Mouse (Mus musculus) embryonic facial prominence, embryonic 10.5 days (tissue): ENCODE data around the gene Cpne1. TPM values are rescaled to one million over a fixed set of nuclear protein-coding genes. Genes with fewer than 3 reads are reported as not detected.
"Not testable (repeated sequence)": the region's sequence is repeated elsewhere in the genome, so short reads cannot be mapped to it uniquely, and the experiment has no call there.

Experiments used
- DNase-seq: peaks from one replicate; pipeline ENCODE4 v3.0.0-alpha.2; 2017; ENCODE audit warnings: low spot score
- H3K27ac ChIP-seq: fragments of 300-500 bp; sonication (generic); replicated peaks from 2 replicates; pipeline ENCODE4 v1.5.1; 2016; ENCODE audit warnings: mild to moderate bottlenecking
- H3K27me3 ChIP-seq: fragments of 300-500 bp; sonication (generic); replicated peaks from 2 replicates; pipeline ENCODE4 v1.6.1; 2016; ENCODE audit warnings: low read depth, mild to moderate bottlenecking; ENCODE audit not compliant: poor library complexity, severe bottlenecking
- H3K36me3 ChIP-seq: fragments of 300-500 bp; sonication (generic); replicated peaks from 2 replicates; pipeline ENCODE4 v1.6.1; 2016; ENCODE audit warnings: mild to moderate bottlenecking, moderate library complexity
- H3K4me1 ChIP-seq: fragments of 300-500 bp; sonication (generic); 2 replicates; pipeline ENCODE4 v1.6.1; 2016
- H3K4me3 ChIP-seq: fragments of 300-500 bp; sonication (generic); 2 replicates; pipeline ENCODE4 v1.5.1; 2016; ENCODE audit warnings: mild to moderate bottlenecking, moderate library complexity
- H3K9me3 ChIP-seq: fragments of 300-500 bp; sonication (generic); 2 replicates; pipeline ENCODE4 v1.6.1; 2016; ENCODE audit warnings: mild to moderate bottlenecking
- WGBS: fragments of 180-500 bp; shearing (Covaris S2); methylation state at CpG from one replicate; pipeline ENCODE4 v1.1.7; 2016; 5-methylcytosine and 5-hydroxymethylcytosine counted together
- polyA plus RNA-seq: library from polyadenylated mRNA; unstranded; fragments of >200 nt; fragmentation: Nextera tagmentation; extraction: Ambion mirVana; gene quantifications from 2 replicates; pipeline ENCODE4 v1.2.1, GENCODE M21; 2016

Cpne1 gene
- polyA plus RNA-seq, 1 experiment from 2014 or later, result 75.6 TPM

DNA sequence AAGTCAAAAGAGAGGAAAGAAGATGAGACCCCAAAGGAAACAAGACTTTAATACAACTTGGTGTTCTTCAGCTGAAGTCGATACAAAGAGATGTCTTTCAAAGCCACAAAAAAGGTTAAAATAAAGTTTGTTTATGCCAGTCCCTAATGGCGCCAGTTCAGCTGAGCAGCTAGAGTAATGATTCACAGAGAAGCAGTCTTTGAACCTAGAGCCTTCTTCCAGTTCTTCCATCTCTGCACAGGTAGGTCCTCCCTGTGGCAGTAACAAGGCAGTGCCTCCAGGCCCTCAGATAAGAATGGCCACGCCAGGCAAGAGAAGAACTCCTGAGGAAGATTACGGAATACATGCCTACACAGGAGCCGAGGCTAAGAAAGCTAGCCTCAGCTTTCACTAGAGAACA lies 12.0 kb upstream of the Cpne1 start:
- Histone ChIP-seq H3K36me3 (peaks cover 46% of the 10 kb centered on the region), H3K4me1 (no peaks in the 10 kb centered on the region), H3K4me3 (no peak overlapping the region), H3K9me3 (0 out of 2 replicates have a peak, but pooled peaks cover 4% of the 10 kb centered on the region), H3K27me3 (no peaks in the 10 kb centered on the region), H3K27ac (no peak overlapping the region)
- 89% methylated on average over 5 of the region's 5 CpGs for WGBS
- DNase-seq, result no peak

DNA sequence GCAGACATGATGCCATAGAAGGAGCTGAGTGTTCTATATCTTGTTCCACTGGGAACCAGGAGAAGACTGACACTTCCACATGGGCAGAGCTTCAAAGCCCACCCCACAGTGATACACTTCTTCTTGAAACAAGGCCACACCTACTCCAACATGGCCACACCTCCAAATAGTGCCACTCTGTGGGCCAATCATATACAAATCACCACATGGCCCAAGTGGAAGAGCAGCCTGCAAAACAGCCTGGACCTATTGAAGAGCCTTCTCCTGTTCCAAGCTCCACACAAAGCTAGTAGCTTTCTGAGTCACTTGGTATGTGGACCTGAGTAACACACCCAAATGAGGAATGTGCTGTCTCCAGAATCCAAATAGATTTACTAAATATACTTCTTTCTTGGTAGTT lies 7.8 kb upstream of the Cpne1 start:
- no peaks in the 10 kb centered on the region for H3K4me1 ChIP-seq
- H3K36me3 ChIP-seq, result peaks cover 13% of the 10 kb centered on the region
- H3K9me3 ChIP-seq, result 0 out of 2 replicates have a peak, but pooled peaks cover 4% of the 10 kb centered on the region
- H3K27ac ChIP-seq, result no peak overlapping the region
- no peak overlapping the region for H3K4me3 ChIP-seq
- H3K27me3 ChIP-seq, result no peaks in the 10 kb centered on the region
- DNase-seq, result no peak

DNA sequence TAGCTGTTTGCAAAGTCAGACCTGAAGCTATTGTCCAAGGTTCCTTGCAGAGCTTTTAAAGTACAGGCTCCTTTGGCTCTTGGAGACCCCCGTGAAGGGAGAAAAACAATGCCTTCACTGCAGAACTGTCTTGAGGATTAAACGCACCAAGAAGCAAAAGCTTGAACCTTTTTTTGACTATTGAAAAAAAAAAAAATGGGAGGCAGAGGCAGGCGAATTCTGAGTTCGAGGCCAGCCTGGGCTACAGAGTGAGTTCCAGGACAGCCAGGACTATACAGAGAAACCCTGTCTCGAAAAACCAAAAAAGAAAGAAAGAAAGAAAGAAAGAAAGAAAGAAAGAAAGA lies 287 bp upstream of the Cpne1 start:
- Histone ChIP-seq H3K4me3 (peak overlapping the region; percentile 93), H3K36me3 (peaks cover 25% of the 10 kb centered on the region), H3K27ac (peak overlapping the region; percentile 96), H3K4me1 (peaks cover 12% of the 10 kb centered on the region)
- H3K27me3 ChIP-seq, DNase-seq, H3K9me3 ChIP-seq: not testable (repeated sequence)
- WGBS, result 27% methylated on average over 5 of the region's 5 CpGs

DNA sequence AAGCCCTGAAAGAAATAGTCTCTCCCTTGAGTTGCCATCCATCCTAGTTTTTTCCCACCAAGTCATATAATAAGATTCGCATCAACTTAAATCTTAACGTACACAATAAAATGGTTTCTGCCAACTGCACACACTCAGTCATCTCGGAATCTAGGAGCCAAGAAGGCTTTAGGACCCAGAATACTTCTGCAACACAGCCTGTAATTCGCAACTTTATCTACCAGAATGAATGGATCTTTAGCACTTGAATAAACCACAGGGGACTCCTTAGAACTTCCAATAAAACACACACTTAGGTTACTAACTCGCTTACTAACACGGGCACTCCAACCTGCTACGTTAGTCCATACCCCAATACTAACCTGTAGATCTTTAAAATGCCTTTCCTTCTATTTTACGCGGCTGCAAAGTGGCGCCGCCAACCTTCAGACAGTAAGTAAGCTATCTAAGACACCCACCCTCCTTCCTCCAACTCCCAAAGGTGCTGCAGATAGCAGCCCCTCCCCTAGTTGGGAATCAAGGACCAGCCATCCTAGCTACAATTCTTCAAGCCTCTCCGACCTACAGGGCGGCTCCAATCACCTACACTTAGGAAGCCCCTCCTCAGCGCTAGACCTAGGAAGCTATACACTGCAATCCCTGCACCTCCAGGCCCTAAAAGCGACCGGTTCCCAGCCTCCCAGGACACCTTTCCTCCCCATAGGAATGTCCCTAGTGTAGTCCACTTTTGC lies 973 bp downstream of the Cpne1 start:
- DNase-seq, result peak; percentile 58
- H3K36me3 ChIP-seq, result peaks cover 36% of the 10 kb centered on the region
- no peaks in the 10 kb centered on the region for H3K9me3 ChIP-seq
- 2% methylated on average over 16 of the region's 16 CpGs for WGBS
- H3K4me1 ChIP-seq, result peaks cover 20% of the 10 kb centered on the region
- no peaks in the 10 kb centered on the region for H3K27me3 ChIP-seq
- peak overlapping the region; percentile 93 for H3K4me3 ChIP-seq
- peak overlapping the region; percentile 96 for H3K27ac ChIP-seq

DNA sequence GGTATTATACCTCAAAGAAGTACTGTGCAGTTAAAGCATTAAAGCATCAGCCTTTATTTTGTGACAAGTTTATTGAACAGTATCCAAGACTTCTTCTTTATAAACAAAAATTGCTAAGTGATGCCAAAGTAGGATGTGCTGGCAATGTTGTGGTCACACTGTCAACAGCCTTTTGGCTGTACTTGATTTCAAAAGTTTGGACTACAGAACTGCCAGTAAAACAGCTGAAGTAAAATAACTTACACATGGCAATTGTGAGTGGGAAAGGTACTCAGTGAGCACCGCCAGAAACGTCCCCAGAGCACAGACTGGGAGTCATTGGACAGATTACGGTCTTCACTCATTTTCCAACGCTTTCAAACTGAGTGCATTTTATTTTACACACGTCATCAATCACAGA lies 19.8 kb downstream of the Cpne1 start:
- no peaks in the 10 kb centered on the region for H3K9me3 ChIP-seq
- 0 out of 2 replicates have a peak, but pooled peaks cover 3% of the 10 kb centered on the region for H3K4me1 ChIP-seq
- H3K36me3 ChIP-seq, result peaks cover 71% of the 10 kb centered on the region
- no peak overlapping the region for H3K27ac ChIP-seq
- DNase-seq, result no peak
- no peak overlapping the region for H3K4me3 ChIP-seq
- H3K27me3 ChIP-seq, result no peaks in the 10 kb centered on the region
- 86% methylated on average over 5 of the region's 5 CpGs for WGBS

DNA sequence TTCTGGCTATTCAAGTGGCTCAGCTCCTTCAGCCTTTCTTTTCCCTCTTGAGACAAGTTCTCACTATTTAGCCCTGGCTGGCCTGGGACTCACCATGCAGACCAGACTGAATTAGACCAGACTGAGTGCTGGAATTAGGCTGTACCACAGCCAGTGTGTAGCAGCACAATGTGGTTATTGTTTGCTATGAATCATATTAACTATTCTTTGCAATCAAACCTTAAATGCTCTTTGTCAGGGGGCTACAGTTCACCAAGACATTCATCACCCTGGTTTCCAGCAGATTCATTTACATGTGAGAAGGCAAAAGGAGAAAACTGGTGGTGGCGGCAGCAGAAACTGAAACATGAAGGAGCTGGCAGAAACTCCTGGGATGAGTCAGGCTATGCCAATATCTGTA lies 22.0 kb downstream of the Cpne1 start:
- H3K4me3 ChIP-seq, result no peak overlapping the region
- DNase-seq, result no peak
- 86% methylated on average over 1 of the region's 1 CpGs for WGBS
- peaks cover 59% of the 10 kb centered on the region for H3K36me3 ChIP-seq
- no peaks in the 10 kb centered on the region for H3K27me3 ChIP-seq
- H3K9me3 ChIP-seq, result no peaks in the 10 kb centered on the region
- 0 out of 2 replicates have a peak, but pooled peaks cover 3% of the 10 kb centered on the region for H3K4me1 ChIP-seq
- no peak overlapping the region for H3K27ac ChIP-seq

DNA sequence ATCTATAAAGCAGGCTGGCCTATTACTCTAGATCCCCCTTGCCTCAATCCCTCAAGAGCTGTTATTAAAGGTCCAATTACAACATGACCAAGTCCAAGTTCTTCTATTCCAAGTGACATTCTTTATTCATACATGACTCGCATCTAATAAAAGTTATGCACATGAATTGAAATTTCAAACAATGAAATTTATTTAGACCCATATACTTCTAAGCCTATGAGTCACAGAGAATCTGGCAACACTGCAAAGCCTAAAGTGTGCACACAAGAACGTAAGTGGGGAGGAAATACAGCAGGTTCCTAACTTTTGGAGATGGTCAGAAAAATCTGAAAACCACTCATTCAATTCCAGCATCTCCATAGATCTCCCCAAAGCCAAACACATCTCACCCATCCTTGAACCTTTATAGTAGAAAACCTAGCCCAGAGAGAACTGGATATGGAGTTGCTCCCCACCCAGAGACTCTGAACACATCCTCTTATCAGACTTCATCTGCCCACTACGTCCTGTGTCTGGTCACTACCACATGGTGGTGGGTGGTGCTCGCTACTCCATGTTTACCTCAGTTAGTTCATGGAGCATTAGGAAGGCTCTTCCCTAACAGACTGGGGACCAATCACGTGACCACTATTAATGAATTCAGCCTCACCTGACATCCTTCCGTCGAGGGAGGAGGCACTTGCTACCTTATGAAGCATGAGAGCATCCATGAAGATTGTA lies 24.2 kb downstream of the Cpne1 start:
- Histone ChIP-seq H3K27ac (no peak overlapping the region), H3K9me3 (no peaks in the 10 kb centered on the region), H3K27me3 (no peaks in the 10 kb centered on the region), H3K36me3 (peaks cover 55% of the 10 kb centered on the region), H3K4me3 (no peak overlapping the region), H3K4me1 (0 out of 2 replicates have a peak, but pooled peaks cover 3% of the 10 kb centered on the region)
- DNase-seq, result no peak
- 89% methylated on average over 7 of the region's 7 CpGs for WGBS

DNA sequence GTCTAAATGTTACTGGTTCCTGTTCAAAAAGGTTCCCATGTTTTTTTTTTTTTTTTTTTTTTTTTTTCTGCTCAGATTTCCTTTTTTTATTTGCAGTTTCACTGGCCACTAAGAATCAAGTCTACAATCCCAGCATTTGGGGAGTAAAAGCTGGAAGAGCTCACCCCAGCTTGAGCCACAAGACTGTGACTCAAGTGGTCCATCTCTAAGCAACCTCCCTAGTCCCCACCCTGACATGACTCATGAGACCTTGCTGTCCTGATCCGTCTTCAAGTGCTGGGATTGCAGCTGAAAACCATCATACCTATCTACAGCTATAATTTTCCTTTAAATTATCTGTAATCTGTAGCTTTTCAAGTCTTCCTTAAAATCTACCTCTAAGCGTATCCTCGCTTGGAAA lies 27.2 kb downstream of the Cpne1 start:
- DNase-seq, result no peak
- H3K27ac ChIP-seq, result no peak overlapping the region
- 90% methylated on average over 3 of the region's 3 CpGs for WGBS
- H3K4me1 ChIP-seq, result no peaks in the 10 kb centered on the region
- no peak overlapping the region for H3K4me3 ChIP-seq
- no peaks in the 10 kb centered on the region for H3K27me3 ChIP-seq
- no peaks in the 10 kb centered on the region for H3K9me3 ChIP-seq
- peaks cover 38% of the 10 kb centered on the region for H3K36me3 ChIP-seq

DNA sequence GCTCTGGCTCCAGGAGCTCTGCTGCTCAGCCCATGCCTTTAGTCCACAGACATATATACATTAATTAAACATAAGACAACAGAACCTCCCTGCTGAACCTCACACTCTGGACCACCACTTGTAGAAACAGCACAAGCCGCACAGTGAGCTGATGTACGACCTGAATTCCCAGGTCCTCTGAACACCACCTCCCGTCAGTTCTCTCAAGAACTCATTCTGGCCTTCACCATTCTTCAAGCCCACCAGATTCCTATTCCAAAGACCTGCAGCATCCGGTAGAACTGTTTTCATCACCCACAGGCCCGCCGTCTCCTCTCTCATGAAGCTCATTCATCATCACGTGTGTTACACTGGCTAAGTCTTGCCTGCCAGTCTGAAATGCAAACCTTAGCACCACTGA lies 31.4 kb downstream of the Cpne1 start:
- Histone ChIP-seq H3K27ac (no peak overlapping the region), H3K9me3 (no peaks in the 10 kb centered on the region), H3K36me3 (peaks cover 47% of the 10 kb centered on the region), H3K27me3 (no peaks in the 10 kb centered on the region), H3K4me3 (no peak overlapping the region), H3K4me1 (no peaks in the 10 kb centered on the region)
- DNase-seq, result no peak
- whole genome bisulfite sequencing, result 91% methylated on average over 7 of the region's 7 CpGs

DNA sequence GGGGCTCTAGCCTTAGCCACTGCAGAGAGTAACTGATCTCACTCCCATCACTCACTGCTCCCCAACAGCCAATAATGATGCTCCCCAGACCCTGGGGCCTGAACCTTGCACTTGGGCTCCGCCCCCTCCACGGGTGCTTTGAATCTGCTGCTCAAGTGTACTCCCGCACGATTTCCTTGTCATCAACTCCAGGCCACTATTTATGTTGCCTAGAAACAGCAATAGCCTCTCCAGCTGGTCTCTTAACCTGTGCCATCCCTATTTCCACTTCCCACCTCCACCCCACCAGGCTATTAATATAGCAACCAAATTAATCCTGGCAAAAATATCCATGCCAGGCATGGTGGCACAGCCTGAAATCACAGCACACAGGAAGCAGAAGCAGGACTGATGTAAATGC lies 32.1 kb downstream of the Cpne1 start:
- DNase-seq, result no peak
- Histone ChIP-seq H3K27ac (no peak overlapping the region), H3K36me3 (peaks cover 54% of the 10 kb centered on the region), H3K9me3 (no peaks in the 10 kb centered on the region), H3K27me3 (no peaks in the 10 kb centered on the region), H3K4me1 (no peaks in the 10 kb centered on the region), H3K4me3 (no peak overlapping the region)
- WGBS, result 70% methylated on average over 4 of the region's 4 CpGs

DNA sequence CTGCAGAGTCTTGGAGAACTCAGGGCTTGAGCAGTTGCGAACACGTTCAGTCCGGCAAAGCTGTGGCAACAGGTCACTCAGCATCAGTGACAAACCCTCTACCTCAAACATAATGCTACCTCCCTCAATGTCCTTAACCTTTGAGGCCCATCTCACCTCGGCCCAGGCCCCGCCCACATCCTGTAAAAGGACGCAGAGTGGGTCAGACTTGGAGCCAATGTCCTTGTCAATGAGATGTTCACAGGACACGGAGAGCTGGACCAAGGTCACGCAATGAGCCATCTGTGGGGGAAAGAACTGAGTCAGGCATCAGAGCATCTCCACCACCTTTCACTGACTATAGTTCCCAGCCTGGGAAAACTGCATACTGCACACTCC lies 32.6 kb downstream of the Cpne1 start:
- H3K4me3 ChIP-seq, result no peak overlapping the region
- 91% methylated on average over 8 of the region's 8 CpGs for WGBS
- H3K27ac ChIP-seq, result no peak overlapping the region
- H3K27me3 ChIP-seq, result no peaks in the 10 kb centered on the region
- DNase-seq, result no peak
- H3K9me3 ChIP-seq, result no peaks in the 10 kb centered on the region
- H3K36me3 ChIP-seq, result peaks cover 59% of the 10 kb centered on the region
- H3K4me1 ChIP-seq, result no peaks in the 10 kb centered on the region

DNA sequence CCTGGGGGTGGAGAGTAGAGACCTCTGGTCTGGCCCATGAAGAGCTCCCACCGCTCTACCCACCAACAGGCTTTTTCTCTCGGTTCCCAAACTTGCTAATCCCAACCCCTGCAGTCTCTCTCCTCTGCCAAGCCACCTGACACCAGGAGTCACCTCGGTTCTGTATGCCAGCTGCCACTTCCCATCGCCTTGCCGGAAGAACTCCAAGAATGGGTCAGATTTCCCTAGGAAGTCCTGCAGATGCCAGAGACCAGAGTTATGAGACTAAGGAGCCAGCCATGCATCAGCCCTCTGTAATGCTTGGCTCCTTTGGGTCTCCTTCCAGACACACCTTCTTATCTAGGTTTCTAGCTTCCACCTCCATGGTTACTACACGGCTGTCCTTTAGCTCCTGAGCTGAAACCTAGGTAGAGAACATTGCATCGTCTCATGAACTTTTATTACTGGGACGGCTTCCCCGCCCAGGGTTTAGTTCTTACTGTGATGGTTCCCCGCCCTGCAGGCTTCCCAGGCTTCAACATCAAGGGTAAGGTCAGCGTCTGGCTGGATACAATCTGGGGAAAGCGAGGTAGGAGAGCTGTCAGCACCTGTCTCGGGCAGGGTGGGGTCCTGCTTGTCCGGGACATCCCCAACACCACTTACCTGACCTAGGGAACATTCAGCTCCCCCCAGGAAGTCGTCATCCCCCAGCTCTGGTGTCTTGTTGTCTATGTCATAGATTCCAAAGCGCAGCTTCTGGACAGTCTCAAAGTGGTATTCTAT lies 33.2 kb downstream of the Cpne1 start:
- Histone ChIP-seq H3K9me3 (no peaks in the 10 kb centered on the region), H3K27me3 (no peaks in the 10 kb centered on the region), H3K4me1 (no peaks in the 10 kb centered on the region), H3K27ac (no peak overlapping the region), H3K4me3 (no peak overlapping the region), H3K36me3 (peaks cover 65% of the 10 kb centered on the region)
- no peak for DNase-seq
- 92% methylated on average over 16 of the region's 16 CpGs for WGBS

DNA sequence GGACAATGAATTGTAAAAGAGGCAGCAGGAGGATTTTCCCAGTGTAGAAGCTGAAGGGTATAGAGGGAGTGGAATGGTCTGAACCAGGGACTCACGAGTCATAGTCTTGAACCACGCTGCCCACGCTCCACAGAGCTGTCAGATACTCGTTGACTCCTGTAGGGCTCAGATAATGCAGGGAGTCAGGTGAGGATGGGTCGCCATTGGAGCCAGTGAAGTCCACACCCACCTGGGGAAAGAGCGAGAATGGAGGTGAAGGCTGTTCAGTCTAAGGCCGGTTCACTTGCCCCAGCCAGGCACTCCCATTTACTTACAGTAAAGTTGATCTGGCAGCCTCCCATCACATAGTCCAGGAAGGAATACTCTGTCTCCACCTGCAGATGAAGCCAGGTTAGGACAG lies 34.3 kb downstream of the Cpne1 start:
- Histone ChIP-seq H3K27ac (no peak overlapping the region), H3K4me3 (no peak overlapping the region), H3K27me3 (no peaks in the 10 kb centered on the region), H3K36me3 (peaks cover 72% of the 10 kb centered on the region), H3K9me3 (no peaks in the 10 kb centered on the region), H3K4me1 (no peaks in the 10 kb centered on the region)
- 96% methylated on average over 7 of the region's 7 CpGs for WGBS
- DNase-seq, result no peak
